Mouse (Mus musculus) cerebellum, adult 11-12 months (tissue): Measurements from ENCODE around the gene Gm6217.
"Not testable (repeated sequence)": the region's sequence is repeated elsewhere in the genome, so short reads cannot be mapped to it uniquely, and the experiment has no call there.

Experiments used
- DNase-seq: peaks from one replicate; pipeline ENCODE4 v3.0.0; 2022

Gm6217 gene

DNA sequence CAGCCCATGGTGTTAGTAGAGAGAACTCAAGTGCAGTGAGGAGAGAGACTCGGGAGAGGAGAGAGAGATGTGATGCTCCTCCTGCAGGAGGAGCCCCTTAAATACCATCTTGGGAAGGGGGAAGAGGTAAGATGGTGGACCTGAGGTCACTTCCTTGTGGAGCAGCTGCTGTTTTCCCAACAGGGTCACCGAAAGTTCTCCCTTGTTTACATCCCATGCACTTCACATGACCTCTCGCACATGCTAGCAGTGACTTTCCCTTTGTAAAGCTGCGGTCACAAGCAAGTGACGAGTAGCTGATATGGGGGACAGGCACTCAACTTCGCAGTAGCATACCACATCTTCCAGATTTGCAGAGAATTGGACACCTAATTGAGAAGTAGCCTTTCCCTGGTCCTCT, at the start of gene Gm6217:
Gene Gm6217 (minus strand): TSS at position 74 of the 400 bp plus-strand sequence.
- DNase-seq, result not testable (repeated sequence)

DNA sequence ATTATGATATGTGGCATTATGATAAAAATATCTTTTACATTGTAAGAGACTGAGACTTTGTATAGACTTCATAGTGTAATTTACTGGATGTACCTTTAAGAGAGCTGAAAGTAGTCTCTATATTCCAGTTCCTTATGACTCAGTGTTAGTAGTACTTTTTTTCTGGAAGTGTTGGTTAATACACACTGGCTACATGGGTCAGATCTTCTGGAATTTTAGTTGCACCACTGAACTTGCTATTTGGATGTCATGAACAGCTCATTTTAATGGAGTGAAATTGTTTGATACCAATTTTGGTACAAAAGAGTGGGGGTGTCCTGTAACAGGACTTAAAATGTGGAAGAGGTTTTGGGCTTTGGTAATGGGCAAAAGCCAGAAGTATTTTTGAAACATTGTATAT, 46.6 kb upstream of the Gm6217 start:
- no peak for DNase-seq

DNA sequence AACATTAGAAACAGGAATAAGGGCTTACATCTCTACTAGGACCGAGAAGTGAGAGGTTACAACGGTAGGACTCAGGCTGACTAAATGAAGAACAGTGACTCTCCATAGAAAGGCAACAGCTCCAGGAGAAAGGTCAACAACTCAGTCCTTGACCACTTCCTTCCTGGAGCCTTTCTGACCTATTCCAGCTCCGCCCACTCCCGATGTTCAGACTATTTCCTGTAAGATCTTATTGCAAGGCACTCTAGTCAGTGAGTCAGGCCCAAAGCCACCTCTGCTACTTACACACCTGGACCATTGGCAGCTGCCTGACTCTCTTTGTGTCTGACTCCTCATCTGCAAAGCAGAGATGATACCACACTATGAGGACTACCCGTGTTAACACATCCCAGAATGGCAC, 44.6 kb upstream of the Gm6217 start:
- no peak for DNase-seq

DNA sequence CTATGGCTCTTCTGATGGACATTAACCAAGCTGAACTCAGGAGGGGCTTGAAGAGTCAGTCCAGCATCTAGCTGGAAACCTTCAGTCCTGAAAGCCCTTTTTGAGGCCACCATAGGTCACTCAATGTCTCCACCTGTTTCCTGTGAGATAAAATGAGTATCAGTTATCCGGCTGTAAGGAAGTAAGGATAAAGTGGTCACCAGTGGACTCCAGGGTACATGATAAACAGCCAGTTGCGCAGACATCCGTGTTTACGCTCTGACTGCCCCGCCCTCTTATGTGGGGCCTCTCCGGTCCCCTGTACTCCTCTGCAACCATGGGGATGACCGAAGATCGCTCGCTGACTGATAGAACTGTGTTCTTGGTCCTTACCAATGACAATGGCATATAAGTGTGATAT, 43.1 kb upstream of the Gm6217 start:
- no peak for DNase-seq

DNA sequence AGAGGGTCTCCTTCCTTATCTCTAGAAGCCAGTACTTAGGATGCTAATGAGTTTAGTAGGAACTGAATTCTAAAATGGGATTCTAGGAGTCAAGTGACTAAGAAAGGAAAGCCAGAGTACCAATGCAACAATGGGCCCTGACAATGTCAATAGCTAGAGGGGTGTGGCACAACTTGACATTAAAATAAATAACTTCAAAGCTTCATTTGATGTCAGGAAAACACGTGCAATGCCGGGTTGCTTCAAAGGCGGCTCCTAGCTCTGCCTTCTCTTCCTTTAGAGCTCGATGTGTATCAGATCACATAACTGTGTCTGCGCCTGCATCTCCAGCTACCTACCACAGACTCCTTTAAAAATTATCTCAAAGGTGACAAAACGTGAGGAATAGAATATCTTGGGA, 42.7 kb upstream of the Gm6217 start:
- no peak for DNase-seq

DNA sequence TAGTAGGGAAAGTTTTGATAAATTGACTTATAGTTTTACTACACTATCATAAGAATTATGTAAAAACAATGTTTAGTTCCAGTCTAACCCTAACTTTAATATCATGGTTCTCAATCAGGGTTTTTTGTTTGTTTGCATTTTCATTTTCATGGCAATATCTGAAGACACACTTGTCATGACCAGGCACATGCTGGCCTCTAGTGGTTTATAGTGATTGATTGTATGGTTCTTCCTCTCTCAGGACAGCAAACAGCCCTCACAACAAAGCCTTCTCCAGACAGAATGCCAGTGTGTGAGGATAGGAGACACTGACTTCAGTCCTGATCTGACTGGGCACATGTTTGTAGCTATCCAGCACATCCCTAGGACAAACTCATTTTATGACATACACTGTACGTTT, 42.0 kb upstream of the Gm6217 start:
- DNase-seq, result no peak

DNA sequence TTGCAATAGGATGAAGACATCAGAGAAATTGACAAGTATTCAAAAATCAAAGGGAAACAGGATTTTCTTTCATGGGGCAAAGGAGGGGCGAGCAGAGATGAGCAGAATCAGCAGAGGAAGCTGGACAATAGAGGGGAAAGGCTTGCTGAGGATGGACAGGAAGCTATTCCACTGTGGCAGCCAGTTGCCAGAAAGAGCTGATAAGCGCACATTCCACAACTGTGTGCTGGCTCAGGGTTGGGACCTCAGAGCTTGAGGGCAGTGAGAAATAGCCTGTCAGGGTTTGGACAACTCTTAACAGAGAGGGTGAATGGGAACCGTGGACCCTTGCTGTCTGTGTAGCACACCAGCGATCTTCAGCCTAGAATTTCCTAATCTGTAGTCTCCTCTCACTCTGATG, 40.8 kb upstream of the Gm6217 start:
- DNase-seq, result no peak

DNA sequence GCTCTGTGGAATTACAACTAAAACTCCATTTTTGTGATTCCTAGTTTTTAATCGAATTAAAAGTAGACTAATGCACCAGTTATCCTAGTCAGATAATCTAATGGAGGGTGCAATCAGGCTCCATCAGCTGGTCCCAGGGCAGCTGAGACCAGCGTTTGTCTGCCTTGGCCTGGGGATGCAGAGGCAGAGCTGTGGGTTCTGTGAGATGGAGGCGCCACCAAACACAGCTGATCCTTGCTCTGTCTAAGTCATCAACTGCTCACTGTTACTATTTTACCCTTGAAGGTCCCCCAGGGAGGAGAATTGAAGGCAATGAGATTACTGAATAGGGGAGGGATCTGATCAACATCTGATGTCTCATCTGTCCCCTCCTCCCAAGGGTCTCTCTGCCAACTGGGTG, 35.2 kb upstream of the Gm6217 start:
- no peak for DNase-seq

DNA sequence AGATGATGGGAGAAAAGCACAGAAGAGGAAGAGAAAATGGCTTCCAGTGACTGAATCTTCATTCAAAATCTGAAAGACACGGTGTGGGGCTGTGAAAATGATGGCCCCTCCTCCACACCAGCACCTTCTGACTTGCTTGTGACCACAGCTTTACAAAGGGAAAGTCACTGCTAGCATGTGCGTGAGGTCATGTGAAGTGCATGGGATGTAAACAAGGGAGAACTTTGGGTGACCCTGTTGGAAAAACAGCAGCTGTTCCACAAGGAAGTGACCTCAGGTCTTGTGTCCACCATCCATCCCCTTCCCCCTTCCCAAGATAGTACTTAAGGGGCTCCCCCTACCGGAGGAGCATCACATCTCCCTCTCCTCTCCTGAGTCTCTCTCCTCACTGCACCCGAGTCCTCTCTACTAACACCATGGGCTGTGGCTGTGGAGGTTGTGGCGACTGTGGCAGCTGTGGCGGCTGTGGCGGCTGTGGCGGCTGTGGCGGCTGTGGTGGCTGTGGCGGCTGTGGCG, 28.7 kb upstream of the Gm6217 start, which contains the start of gene Gm47955:
Gene Gm47955 (plus strand): TSS at position 417 of the 516 bp plus-strand sequence.
- DNase-seq, result no peak

DNA sequence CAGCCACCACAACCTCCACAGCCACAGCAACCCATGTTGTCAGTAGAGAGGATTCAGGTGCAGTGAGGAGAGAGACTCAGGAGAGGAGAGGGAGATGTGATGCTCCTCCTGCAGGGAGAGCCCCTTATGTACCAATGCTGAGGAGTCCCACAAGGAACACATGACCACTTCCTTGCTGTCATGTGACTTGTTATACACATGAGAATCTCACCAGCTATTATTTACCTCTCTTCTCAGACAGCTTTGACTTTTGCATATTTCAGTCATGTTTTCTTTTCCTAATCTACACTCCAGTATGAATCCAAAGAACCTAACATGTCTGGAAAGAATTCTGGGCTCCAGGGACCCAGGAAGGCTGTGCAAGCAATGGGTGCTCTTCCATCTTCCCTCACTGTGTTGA, 24.7 kb upstream of the Gm6217 start, which contains the start of gene Gm7544:
Gene Gm7544 (minus strand): TSS at position 101 of the 400 bp plus-strand sequence.
- not testable (repeated sequence) for DNase-seq

DNA sequence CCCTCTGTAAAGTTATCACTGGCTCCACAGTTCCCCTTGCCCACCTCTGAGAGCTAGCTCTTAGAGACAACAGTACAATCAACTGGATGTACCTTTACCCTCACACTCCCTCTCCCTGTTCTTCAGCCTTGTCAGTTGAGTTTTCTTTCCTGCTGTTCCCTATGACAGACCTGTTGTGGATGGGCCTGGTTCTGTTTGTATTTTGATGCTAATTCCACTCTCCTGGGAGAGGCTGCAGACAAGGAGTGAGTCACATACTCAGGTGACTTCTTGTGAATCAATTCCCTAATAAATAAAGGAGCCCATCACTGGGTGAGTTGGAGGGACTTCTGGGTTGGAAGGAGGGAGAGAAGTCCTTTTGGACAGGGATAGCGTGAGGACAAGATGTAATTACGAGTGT, 17.4 kb upstream of the Gm6217 start:
- no peak for DNase-seq

DNA sequence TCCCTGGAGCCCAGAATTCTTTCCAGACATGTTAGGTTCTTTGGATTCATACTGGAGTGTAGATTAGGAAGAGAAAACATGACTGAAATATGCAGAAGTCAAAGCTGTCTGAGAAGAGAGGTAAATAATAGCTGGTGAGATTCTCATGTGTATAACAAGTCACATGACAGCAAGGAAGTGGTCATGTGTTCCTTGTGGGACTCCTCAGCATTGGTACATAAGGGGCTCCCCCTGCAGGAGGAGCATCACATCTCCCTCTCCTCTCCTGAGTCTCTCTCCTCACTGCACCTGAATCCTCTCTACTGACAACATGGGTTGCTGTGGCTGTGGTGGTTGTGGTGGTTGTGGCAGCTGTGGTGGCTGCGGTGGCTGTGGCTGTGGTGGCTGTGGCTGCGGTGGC, 14.8 kb upstream of the Gm6217 start:
- not testable (repeated sequence) for DNase-seq

DNA sequence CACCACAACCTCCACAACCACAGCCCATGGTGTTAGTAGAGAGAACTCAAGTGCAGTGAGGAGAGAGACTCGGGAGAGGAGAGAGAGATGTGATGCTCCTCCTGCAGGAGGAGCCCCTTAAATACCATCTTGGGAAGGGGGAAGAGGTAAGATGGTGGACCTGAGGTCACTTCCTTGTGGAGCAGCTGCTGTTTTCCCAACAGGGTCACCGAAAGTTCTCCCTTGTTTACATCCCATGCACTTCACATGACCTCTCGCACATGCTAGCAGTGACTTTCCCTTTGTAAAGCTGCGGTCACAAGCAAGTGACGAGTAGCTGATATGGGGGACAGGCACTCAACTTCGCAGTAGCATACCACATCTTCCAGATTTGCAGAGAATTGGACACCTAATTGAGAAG, 12.1 kb upstream of the Gm6217 start, which contains the start of gene A030003K21Rik:
Gene A030003K21Rik (minus strand): TSS at position 94 of the 400 bp plus-strand sequence.
- DNase-seq, result not testable (repeated sequence)

DNA sequence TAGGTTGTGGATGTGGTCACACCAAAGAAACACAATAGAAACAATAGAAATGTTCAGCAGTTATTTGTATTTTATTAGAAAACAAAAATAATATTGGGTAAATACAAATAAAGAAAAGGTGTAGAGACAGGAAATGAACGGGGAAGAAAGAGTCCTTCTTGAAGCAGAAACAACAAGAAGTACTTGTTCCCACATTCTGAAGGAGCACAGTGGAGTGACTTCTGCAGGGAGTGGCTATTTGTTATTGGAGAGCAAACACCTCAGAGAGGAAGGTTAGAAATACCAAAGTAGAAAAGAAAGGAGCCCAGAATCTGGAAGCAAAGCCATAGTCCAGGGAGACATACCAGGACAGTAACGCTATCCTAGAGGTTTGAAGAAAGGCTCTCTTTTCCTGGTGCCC, 11.3 kb upstream of the Gm6217 start:
- not testable (repeated sequence) for DNase-seq

DNA sequence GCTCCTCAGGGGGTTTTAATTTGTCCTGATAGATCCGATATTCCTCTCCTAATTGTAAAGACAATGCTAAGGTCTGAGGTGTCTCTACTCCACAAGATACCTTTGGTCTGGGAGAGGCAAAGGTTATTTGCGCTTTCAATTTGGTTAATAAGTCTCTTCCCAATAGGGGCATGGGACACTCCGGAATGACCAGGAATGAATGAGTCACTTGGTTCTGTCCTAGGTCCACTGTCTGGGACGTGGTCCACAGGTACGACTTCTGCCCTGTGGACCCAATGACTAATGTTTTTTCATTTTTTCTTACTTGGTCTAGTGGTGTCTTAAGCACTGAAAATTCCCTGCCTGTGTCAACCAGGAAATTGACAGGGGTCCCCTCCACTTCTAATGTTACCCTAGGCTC, 7.5 kb upstream of the Gm6217 start:
- no peak for DNase-seq

DNA sequence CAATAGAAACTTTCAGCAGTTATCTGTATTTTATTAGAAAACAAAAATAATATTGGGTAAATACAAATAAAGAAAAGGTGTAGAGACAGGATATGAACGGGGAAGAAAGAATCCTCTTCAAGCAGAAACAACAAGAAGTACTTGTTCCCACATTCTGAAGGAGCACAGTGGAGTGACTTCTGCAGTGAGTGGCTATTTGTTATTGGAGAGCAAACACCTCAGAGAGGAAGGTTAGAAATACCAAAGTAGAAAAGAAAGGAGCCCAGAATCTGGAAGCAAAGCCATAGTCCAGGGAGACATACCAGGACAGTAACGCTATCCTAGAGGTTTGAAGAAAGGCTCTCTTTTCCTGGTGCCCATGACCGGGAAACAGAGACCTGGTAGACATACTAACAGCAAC, 641 bp downstream of the Gm6217 start:
- not testable (repeated sequence) for DNase-seq

DNA sequence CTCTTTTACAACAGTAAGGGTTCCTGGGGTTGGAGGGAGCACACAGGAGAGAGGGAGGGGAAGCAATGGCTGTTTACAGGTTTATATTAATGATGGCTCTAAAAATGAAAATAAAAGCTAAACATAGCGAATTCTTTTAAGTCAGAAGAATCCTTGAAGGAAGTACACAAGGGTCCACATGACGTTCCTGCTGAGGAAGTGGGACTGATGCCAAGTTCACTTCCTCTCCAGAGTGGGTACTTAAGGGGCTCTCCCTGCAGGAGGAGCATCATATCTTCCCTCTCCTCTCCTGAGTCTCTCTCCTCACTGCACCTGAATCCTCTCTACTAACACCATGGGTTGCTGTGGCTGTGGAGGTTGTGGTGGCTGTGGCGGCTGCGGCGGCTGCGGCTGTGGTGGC, 6.5 kb downstream of the Gm6217 start, which contains the start of gene A030014E15Rik:
Gene A030014E15Rik (plus strand): TSS at position 268 of the 400 bp plus-strand sequence.
- no peak for DNase-seq

DNA sequence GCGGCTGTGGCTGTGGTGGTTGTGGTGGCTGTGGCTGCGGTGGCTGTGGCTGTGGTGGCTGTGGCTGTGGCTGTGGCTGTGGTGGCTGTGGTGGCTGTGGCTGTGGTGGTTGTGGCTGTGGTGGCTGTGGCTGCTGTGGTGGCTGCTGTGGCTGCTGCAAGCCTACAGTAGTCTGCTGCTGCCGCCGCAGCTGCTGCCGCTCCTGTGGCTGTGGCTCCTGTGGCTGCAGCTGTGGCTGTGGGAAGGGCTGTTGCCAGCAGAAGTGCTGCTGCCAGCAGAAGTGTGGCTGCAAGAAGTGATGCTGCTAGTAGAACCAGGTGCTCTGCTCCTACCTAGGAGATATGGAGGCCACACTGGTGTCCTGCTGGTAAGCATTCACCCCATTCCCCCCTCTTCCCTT, 17.8 kb downstream of the Gm6217 start:
- DNase-seq, result not testable (repeated sequence)

DNA sequence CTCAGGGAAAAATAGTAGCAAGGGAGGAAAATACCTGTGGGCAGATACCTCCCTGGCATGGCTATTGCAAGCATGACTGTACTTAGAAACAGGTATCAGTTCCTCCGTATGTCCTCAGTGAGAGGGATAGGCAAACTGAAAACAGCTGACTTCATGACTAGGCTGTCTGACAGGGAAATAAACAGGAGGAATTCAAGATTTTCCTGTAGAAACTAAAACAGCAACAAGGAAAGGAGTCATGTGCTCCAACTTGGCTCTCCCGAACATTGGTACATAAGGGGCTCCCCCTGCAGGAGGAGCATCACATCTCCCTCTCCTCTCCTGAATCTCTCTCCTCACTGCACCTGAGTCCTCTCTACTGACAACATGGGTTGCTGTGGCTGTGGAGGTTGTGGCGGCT, 18.2 kb downstream of the Gm6217 start, which contains the start of gene A030005L19Rik:
Gene A030005L19Rik (plus strand): TSS at position 301 of the 400 bp plus-strand sequence.
- DNase-seq, result no peak

DNA sequence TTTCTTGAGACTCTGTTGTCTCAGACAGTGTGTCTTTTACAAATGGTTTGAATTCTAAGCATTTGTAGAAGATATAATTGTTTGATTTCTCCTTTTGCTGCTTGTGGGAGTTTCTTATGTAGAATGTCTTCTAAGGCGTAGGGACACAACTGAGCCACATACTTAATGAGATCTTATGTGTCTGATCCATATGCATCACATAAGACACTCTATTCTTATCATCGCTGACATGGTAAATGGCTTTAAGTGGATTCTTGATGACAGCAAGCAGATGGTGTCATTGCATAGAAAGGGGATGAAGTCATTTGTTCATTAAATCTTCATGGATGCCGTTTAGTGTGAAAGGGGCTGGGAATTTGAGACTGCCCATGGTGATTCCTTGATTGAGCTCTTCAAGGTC, 25.3 kb downstream of the Gm6217 start:
- no peak for DNase-seq

DNA sequence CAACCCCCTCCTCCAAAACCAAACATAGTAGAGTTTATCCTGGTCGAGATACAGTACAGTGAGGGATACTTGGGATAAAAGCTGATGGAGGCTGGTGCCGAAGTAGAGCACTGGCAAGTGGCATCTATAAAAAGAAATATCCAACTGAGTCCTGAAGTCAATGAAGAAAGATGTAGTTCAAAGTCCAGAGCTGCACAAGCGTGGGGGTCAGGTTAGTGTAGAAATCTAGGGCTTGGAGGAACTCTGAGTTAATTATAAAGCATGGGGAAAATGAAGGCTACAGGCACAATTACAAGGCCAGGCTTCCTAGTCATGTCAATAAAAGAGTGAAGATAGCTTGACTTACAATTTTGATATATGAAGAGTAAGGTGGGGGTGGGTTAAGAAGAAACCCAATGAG, 30.0 kb downstream of the Gm6217 start:
- DNase-seq, result no peak

DNA sequence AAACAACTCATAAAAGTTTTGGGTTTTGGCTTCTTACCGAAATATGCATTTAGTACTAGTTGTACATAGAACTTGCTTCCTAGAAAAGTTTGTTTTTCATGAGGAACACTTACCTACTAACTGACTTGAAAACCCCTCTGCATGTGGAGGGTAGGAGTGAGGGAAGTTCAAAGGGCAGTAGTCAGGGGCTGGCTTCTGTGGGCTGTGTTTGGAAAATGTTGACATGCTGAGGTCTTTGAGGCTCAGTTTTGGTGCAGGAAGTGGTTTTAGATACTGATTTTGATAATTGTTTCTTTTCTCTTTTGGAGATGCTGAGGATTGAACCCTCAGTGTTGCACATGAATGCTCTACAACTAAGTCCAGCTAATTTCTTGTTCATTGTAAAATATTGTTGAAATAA, 30.6 kb downstream of the Gm6217 start:
- no peak for DNase-seq

DNA sequence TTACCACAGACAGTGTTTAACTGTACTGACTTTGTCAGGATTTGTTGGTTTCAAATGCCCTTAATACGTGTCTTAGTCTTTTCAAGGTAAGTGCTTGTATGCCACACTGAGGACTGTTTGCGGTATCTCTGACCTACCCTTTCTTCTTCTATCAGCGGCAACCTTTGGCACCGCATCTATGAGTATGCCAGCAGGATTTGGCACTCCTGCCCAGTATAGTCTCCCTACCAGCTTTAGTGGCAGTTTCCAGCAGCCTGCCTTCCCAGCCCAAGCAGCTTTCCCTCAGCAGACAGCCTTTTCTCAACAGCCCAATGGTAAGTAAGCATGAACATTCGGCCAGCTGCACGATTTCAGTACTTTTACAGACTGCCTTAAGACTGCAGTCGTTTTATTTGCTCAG, 37.9 kb downstream of the Gm6217 start:
- no peak for DNase-seq
